Mouse (Mus musculus): ENCODE results near the gene Eloa.
A peak's percentile ranks its signal among the peaks of the same experiment; 100 is the strongest.

Gene Eloa

GRCm38 (mm10) chr4:136028689-136029088, 7.1 kb upstream of the Eloa start:
- DNase-seq: no peak

GRCm38 (mm10) chr4:136028132-136028564, 6.6 kb upstream of the Eloa start:
- no peak for DNase-seq

GRCm38 (mm10) chr4:136027416-136028131, 6.0 kb upstream of the Eloa start:
- DNase-seq: no peak

GRCm38 (mm10) chr4:136025350-136025749, 3.8 kb upstream of the Eloa start:
- DNase-seq: no peak

GRCm38 (mm10) chr4:136022924-136023323, 1.4 kb upstream of the Eloa start:
- DNase-seq: peak; percentile 24

- peak; percentile 9 for DNase-seq
Observed at GRCm38 (mm10) chr4:136020743-136021548, 617 bp downstream of the Eloa start.

- DNase-seq: no peak
Observed at GRCm38 (mm10) chr4:136016059-136016602, 5.4 kb downstream of the Eloa start.

- DNase-seq: no peak
Observed at GRCm38 (mm10) chr4:136010586-136010985, 11.0 kb downstream of the Eloa start.

- no peak for DNase-seq
Observed at GRCm38 (mm10) chr4:136008782-136009447, 12.6 kb downstream of the Eloa start.

- no peak for DNase-seq
Observed at GRCm38 (mm10) chr4:136006821-136007220, 14.7 kb downstream of the Eloa start.

GRCm38 (mm10) chr4:136004921-136005320, 16.6 kb downstream of the Eloa start:
- no peak for DNase-seq

- no peak for DNase-seq
Observed at GRCm38 (mm10) chr4:136004107-136004675, 17.4 kb downstream of the Eloa start.

GRCm38 (mm10) chr4:135995118-135995517, 26.4 kb downstream of the Eloa start:
- DNase-seq: no peak

GRCm38 (mm10) chr4:135993941-135994340, 27.6 kb downstream of the Eloa start:
- DNase-seq: no peak

GRCm38 (mm10) chr4:135987714-135988113, 33.8 kb downstream of the Eloa start:
- DNase-seq: peak; percentile 50

GRCm38 (mm10) chr4:135986943-135987710, 34.4 kb downstream of the Eloa start, which contains the start of gene Pithd1:
TSS of gene Pithd1 (minus strand) at chr4:135987264.
- peak; percentile 94 for DNase-seq

GRCm38 (mm10) chr4:135986301-135986942, 35.1 kb downstream of the Eloa start:
- DNase-seq: no peak

GRCm38 (mm10) chr4:135985769-135986168, 35.8 kb downstream of the Eloa start:
- no peak for DNase-seq

GRCm38 (mm10) chr4:135985193-135985592, 36.4 kb downstream of the Eloa start:
- no peak for DNase-seq

GRCm38 (mm10) chr4:135984556-135984955, 37.0 kb downstream of the Eloa start:
- DNase-seq: no peak

GRCm38 (mm10) chr4:135981524-135982063, 40.0 kb downstream of the Eloa start:
- DNase-seq: peak; percentile 54
